Mouse (Mus musculus): ENCODE results near the gene Usp38.

The Usp38 gene

DNA sequence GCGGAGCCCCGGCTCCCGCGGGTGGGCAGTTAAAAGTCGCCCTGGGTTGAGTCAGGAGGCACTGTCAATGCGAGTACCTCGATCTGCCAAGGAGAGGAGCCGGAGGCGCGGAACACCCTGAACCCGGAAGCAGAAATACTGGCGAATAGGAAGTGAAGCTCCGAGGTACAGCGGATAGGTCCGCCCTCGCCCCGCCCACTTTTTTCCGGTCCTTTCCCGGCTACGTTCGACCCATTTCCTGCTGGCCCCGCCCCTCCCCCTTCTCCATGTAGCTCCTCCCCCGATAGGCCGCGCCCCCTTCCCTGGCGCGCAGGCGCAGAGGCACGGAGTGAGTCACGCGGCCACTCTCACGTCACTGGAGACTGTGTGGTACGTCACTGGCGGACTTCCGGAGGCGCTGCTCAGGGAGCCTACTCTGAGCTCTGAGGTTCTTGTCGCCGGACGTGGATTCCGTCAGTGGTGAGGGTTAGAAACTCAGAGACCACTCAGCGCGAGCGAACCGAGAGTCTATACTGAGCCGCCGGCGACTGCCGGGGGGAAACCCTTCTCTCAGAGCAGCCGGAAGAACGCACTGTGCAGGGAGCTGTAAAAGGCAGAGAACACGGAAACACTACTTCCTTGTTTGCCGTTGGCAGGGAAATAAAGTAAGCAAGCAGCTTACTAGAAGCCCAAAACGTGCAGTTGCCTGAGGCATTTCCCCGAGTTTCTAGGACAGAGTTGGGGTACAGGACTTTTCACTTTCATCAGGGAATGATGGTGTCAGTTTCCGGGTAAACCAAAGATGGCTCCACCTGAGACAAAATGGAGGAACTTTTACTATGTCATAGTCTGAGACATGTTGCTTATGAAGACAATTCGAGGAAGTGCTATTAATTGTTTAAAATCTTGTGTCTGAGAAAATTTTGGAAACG, at the start of gene Usp38:
TSS of gene Usp38 (minus strand) at position 140 of the 911 bp plus-strand sequence.
- in situ Hi-C loops (cut with MboI, MseI): loop anchor here (10.0 to 25.0 kb wide), 2 partner anchors 640 to 797 kb away; no protein-coding TSS in a partner anchor

DNA sequence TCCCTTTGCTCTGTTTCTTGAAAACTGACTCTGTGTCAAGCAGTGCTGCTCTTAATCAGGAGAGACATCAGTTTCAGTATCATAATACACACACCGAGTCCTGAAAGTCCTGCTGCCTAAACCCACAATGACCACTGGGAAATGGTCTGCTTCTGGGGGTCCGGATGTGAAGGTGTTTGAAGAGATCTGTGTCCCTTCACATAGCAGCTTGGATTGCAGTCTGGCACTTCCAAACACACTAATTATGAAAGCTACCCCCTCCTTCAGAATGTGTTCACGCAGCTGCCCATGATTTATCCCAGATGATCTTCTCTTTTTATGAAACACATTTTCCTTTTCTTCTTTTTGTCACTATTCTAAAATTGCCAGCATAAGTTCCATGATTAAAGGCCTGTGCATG, 47.8 kb upstream of the Usp38 start:
- in situ Hi-C loops (cut with MboI, MseI): loop anchor here (10.0 kb wide), 1 partner anchor 802 kb away; no protein-coding TSS in a partner anchor

- in situ Hi-C loops (cut with MboI, MseI): loop anchor here (10.0 kb wide), 1 partner anchor 803 kb away; no protein-coding TSS in a partner anchor
Observed at GRCm38 (mm10) chr8:81061950-81062349, 47.2 kb upstream of the Usp38 start.

- in situ Hi-C loops (cut with MboI, MseI): loop anchor here (10.0 kb wide), 1 partner anchor 521 kb away; no protein-coding TSS in a partner anchor
Observed at GRCm38 (mm10) chr8:81044201-81044600, 29.5 kb upstream of the Usp38 start.

DNA sequence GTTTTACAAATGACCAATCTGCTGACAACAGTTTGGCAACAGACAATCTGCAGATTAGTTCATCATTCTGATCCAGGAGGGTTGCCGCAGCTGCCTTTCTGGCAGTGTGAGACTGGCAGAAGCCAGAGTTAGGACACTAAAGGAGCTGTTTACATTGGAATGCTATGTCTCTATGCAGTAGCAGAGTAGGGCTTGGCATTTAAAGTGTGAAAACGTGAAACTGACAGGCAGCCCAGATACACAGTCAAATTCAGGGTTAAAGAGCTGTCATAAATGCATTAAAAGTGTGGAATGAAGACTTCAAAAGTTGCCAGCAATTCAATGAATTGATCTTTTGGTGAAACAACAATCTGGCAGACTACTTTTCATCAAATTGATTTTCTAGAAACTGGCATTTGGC, 13.3 kb upstream of the Usp38 start:
- in situ Hi-C loops (cut with MboI, MseI): no loop called here

DNA sequence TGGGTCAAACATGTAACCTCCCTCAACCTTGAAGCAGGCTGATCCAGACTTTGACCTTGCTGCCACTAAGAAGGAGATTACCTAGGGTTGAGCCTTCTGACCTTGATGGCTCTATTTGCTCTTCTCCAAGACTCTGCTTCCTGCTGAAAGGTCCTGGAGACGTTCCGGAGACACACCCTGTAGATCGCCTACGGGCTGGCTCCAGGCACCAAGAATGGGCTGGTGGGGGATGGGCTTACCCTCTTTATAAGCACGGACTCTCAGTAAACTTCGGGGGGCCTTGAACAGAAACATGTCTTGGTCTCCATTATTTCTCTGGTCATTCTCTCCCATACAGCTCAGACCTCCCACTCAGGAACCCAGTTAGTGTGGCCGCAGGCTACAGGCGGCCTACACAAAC, 2.8 kb upstream of the Usp38 start:
- in situ Hi-C loops (cut with MboI, MseI): loop anchor here (10.0 to 25.0 kb wide), 2 partner anchors 637 to 795 kb away; no protein-coding TSS in a partner anchor

- in situ Hi-C loops (cut with MboI, MseI): loop anchor here (10.0 to 25.0 kb wide), 2 partner anchors 641 to 798 kb away; no protein-coding TSS in a partner anchor
Observed at GRCm38 (mm10) chr8:81013811-81014530, 757 bp downstream of the Usp38 start.

DNA sequence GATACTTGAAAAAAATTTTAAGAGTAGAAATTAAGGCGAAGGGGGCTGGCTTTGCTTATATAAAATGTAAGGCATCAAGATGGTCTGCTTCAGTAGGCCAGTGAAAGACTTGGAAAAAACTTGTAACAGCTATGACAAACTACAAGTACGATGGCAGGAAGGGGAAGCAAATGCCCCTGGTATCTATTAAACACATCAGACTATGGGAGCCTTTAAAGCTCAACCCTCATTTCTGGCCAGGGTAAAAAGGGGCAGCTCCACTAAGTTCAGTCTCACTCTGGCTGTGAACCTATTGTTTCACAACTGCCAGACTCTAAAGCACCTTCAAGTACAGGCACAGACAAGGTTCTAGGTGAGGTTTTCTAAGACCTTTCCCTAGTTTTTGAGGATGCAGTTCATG, 2.0 kb downstream of the Usp38 start:
- in situ Hi-C loops (cut with MboI, MseI): loop anchor here (10.0 to 25.0 kb wide), 2 partner anchors 642 to 800 kb away; no protein-coding TSS in a partner anchor

DNA sequence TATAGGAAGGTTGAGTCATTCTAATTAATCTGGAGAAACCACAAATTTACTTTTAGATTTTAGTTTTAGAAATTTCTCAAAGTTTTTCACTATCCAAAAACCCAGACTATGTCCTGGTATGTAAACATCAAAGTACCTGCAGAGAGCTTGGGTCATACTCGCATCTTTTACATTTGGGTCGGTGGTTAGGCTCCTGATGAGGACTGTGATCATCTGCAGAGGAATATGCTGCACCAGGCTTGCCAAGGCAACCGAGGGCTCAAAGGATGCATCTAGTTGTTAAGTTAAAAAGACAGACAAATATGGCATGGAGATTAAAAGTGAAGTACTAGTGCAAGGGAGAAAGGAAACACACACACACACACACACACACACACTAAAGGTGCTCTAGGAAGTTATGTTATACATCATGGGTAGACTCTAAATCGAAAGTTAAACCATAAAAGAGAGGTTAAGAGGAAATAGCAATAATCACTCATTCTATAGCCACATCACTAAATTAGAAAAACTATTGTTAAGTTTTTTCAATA, 2.6 kb downstream of the Usp38 start:
- in situ Hi-C loops (cut with MboI, MseI): loop anchor here (10.0 to 25.0 kb wide), 2 partner anchors 643 to 800 kb away; no protein-coding TSS in a partner anchor

GRCm38 (mm10) chr8:81010386-81010785, 4.3 kb downstream of the Usp38 start:
- in situ Hi-C loops (cut with MboI, MseI): loop anchor here (10.0 to 25.0 kb wide), 2 partner anchors 644 to 802 kb away; no protein-coding TSS in a partner anchor

DNA sequence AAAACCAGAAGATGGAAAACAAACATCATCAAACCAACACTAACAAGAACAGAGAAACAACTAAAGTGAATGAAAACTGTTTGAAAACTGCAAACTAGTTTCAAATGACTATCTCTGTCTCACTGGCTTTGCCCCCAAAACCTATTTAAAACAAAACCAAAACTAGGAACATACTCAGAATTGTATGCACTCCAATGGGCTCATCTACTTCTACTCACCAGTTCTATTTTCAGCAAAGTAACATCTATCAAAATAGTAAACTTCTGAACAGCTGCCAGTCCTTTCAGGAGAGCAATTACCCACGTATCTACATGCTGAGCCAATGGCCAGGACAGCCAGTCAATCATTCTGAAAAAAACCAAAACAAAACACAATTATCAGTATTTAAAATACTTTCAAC, 9.6 kb downstream of the Usp38 start:
- in situ Hi-C loops (cut with MboI, MseI): loop anchor here (25.0 kb wide), 1 partner anchor 807 kb away; no protein-coding TSS in a partner anchor

DNA sequence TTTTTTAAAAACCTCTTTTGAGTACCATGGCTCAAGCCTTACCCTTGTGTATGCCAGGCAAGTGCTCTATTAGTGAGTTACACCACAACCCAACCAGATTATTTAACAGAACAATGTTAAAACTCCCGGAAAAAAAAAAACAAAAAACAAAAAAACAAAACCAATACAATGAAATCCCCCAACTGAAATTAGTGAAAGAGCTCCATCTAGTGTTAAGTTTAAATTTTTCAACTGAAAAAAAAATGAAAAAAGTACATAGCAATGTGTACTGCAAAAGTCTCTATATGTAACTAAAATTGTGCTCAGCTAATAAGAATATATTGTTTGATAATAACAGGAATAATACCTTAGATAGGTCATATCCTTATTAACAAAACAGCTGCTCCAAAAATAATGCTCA, 18.1 kb downstream of the Usp38 start:
- in situ Hi-C loops (cut with MboI, MseI): loop anchor here (25.0 kb wide), 1 partner anchor 1309 kb away; no protein-coding TSS in a partner anchor

GRCm38 (mm10) chr8:80991937-80992336, 22.8 kb downstream of the Usp38 start:
- in situ Hi-C loops (cut with MboI, MseI): loop anchor here (25.0 kb wide), 1 partner anchor 1305 kb away; no protein-coding TSS in a partner anchor

DNA sequence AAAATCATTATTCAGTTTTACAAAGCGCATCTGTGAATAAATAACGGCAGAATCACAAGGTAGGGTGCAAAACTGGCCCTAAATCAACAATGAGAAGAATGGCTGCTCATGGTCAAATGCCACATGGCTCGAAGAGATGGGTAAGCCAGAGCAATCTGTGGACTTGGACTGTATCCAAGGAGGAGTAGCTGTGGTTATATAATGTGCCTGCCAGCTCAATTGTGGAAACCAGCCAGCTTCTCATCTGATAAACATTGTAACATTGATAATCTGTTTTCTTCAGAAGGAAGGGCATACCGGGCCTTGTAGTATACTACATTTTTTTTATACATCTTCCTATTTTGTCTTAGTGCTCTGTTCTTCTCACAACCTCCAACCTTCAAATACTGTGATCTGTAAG, 31.9 kb downstream of the Usp38 start:
- in situ Hi-C loops (cut with MboI, MseI): loop anchor here (25.0 kb wide), 1 partner anchor 1296 kb away; no protein-coding TSS in a partner anchor

GRCm38 (mm10) chr8:80981696-80982095, 33.0 kb downstream of the Usp38 start:
- in situ Hi-C loops (cut with MboI, MseI): loop anchor here (25.0 kb wide), 1 partner anchor 1294 kb away; no protein-coding TSS in a partner anchor

DNA sequence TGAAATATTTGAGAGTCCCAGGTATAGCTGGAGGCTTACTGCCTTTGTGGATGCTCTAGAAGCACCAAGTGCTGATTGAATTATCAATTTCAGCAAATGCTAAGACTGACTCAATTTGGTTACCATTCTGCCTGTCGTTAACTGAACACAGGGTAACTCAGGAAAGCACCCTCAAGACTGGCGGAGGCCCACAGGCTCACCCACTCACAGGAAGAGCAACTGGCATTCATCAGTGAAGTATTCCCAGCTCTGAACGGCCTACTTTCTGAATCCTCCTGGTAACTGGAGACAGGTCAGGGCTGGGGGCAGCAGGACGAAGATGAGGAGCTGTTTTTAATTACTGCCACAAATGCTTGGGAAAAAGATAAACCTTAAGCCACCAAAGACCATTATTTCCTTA, 34.7 kb downstream of the Usp38 start:
- in situ Hi-C loops (cut with MboI, MseI): loop anchor here (25.0 kb wide), 1 partner anchor 1293 kb away; no protein-coding TSS in a partner anchor

GRCm38 (mm10) chr8:80977231-80977630, 37.5 kb downstream of the Usp38 start:
- in situ Hi-C loops (cut with MboI, MseI): loop anchor here (25.0 kb wide), 1 partner anchor 1290 kb away; no protein-coding TSS in a partner anchor

DNA sequence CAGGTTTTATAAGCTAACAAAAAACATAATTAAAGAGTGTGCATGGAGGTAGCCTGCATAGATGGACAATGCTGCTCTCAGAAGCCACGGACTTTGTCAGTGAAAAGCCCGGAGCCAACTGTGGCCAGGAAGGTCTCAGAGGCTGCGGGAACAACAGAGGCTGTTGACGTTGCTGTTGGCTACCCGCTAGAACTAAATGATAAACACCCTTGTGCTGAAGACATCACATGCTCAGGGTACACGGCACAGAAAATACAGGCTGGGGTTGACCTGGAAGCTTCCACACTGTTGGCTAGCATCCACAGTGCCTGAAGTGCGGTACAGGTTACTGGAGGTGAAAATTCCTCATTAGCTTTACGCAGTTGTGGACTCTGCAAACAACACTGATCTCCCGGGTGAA, 43.6 kb downstream of the Usp38 start:
- in situ Hi-C loops (cut with MboI, MseI): no loop called here

GRCm38 (mm10) chr8:80970000-80970685, 44.6 kb downstream of the Usp38 start:
- in situ Hi-C loops (cut with MboI, MseI): no loop called here

GRCm38 (mm10) chr8:80969423-80969822, 45.3 kb downstream of the Usp38 start:
- in situ Hi-C loops (cut with MboI, MseI): no loop called here

DNA sequence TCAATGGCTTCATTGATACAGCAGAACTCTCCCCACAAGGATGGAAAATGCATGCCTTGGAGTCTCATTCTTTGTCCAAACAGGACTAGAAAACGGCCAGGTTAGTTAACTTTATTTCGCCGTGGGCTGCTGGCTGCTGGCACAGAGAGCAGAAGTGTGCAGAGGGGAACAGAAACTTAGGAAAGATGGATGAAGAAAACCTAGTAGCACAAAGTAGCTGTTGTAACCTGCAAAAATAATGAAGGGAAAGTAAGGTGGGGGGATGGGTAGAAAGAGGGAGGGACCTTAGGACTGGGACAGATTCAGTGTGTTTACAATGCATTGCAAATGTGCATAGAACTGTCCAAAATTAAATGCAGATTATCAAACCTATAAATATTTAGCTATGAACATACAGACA, 51.6 kb downstream of the Usp38 start:
- in situ Hi-C loops (cut with MboI, MseI): no loop called here

Data from regulatory T cell (primary cell).